Mouse (Mus musculus) urinary bladder, postnatal 25 days (tissue): ENCODE data around the gene Sult1a1.

Experiments
- DNase-seq: peaks from one replicate; pipeline ENCODE4 v3.0.0; 2022; ENCODE audit warnings: low spot score

The Sult1a1 gene

DNA sequence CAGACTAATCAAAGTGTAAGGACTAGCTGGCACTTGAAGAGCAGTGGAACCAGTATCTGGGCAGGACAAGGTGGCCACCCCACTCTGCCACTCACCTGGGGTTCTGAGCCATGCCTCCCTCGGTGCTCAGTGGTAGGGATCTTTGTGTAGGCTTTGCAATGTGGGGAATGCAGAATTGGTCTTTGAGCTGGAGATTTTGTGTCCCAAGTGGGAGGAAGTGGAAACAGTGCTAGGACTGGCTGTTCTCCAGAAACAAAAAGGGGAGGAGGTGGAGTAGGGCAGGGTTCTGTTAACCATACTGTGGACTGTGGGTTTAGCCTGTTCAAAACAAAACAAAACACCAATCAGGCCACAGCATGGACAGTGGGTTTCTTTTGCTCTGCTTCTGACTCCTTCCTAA is at the start of gene Sult1a1:
TSS of gene Sult1a1 (minus strand) at position 226 of the 400 bp plus-strand sequence.
- DNase-seq, result no peak

GRCm38 (mm10) chr7:126725667-126726066 is 49.4 kb upstream of the Sult1a1 start:
- no peak for DNase-seq

- DNase-seq, result no peak
Measured at GRCm38 (mm10) chr7:126725077-126725476, 48.8 kb upstream of the Sult1a1 start.

- DNase-seq, result no peak
Measured at GRCm38 (mm10) chr7:126721635-126722034, 45.4 kb upstream of the Sult1a1 start.

DNA sequence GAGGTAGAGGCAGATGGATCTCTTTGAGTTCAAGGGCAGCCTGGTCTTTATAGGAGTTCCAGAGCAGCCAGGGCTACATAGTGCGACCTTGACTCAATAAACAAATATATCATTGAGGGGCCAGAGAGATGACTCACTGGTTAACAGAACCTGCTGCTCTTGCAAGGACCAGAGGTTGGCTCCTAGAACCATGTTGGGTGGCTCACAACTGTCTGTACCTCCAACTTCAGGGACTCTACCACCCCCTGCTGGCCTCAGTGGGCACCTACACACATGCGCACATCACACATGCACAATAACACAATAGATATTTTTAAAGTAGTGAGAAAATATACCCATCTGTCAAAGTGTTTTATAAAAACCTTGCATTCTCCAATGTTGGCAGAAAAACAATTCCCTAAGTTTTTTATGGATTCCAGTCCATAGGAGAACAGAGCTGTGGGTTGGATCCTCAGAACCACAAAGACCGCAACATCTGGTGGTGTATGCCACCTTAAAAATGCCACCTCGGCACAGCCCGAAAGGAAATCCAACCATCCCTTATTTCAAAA is 42.6 kb upstream of the Sult1a1 start:
- no peak for DNase-seq

DNA sequence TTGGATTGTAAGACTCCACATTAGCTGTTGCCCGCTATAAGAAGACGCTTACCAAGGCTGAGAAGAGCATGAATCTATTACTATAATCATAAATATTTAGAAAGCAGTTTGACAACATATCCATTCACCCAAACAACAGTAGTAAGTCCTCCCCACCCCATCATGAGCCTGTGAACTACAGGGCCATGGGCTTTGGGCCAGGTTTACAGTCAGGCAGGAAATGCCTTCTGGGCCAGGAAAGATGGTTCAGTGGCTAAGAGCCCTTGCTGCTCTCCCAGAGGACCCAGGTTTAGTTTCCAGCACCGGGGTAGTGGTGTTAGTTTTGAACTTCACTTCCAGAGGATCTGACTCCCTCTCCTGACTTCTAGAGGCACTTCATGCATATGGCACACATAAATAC is 41.3 kb upstream of the Sult1a1 start:
- DNase-seq, result no peak

GRCm38 (mm10) chr7:126715679-126716078 is 39.4 kb upstream of the Sult1a1 start:
- DNase-seq, result no peak

GRCm38 (mm10) chr7:126711910-126712309 is 35.7 kb upstream of the Sult1a1 start:
- DNase-seq, result no peak

GRCm38 (mm10) chr7:126710266-126710665 is 34.0 kb upstream of the Sult1a1 start:
- no peak for DNase-seq

- no peak for DNase-seq
Measured at GRCm38 (mm10) chr7:126708175-126708952, 32.1 kb upstream of the Sult1a1 start.

- DNase-seq, result no peak
Measured at GRCm38 (mm10) chr7:126707442-126708174, 31.4 kb upstream of the Sult1a1 start, which contains the start of gene Coro1a. TSS of gene Coro1a (minus strand) at chr7:126707787.

DNA sequence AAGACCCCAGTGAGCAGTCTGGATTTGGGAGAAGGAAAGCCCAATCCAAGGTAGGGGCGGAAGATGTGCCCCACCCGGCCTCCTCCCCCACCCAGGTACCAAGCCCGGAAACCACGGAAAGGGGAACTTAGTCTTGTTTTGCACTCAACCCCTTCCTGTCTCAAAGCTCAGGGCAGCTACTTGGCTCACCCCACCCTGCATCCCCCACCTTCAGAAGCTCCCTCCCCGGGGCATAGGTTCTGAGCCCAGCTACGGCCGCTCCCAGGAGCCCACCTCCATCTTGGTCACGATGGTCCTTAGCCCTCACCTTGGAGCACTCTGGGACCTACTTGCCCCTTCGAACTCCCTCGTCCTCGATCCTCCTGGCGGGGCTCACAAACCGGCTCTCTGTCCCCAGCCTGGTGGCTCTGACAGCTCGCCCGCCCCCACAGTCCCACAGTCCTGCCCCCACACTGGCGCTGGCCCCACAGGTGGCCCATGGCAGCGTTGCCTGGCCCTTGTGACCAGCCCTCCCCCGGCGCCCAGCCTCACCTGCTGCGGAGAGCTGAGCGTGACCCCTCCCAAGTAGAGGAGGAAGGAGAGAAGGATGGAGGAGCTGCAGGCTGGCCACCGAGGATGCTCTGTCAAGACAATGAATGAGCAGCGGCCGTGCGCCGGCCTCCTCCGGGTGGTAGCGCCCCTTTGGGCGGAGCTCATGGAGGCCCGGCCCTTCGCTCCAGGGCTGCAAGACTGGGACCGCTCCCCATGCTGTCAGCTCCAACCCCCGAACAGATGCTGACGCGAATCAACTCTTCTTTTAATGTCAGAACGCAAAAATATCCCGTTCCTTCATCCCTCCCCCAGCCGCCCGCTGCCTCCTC is 28.1 kb upstream of the Sult1a1 start:
- peak; percentile 58 for DNase-seq

DNA sequence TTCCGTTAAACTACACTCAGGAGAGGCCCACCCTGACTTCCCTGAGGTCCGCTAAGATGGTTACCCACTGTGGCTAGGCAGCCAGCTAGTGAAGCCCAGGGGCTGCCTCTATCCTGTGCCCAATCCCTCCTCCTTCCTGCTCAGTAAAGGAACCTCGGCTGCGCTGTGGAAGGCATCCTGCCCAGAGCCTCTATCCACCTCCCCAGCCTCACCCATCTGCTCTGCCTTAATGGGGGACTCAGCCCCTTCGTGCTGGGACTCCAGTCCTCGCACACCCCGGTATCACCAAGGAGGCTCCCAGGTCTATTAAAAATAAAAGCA is 27.5 kb upstream of the Sult1a1 start:
- DNase-seq, result no peak

GRCm38 (mm10) chr7:126702861-126703756 is 26.9 kb upstream of the Sult1a1 start:
- no peak for DNase-seq

- no peak for DNase-seq
Measured at GRCm38 (mm10) chr7:126702358-126702757, 26.1 kb upstream of the Sult1a1 start.

DNA sequence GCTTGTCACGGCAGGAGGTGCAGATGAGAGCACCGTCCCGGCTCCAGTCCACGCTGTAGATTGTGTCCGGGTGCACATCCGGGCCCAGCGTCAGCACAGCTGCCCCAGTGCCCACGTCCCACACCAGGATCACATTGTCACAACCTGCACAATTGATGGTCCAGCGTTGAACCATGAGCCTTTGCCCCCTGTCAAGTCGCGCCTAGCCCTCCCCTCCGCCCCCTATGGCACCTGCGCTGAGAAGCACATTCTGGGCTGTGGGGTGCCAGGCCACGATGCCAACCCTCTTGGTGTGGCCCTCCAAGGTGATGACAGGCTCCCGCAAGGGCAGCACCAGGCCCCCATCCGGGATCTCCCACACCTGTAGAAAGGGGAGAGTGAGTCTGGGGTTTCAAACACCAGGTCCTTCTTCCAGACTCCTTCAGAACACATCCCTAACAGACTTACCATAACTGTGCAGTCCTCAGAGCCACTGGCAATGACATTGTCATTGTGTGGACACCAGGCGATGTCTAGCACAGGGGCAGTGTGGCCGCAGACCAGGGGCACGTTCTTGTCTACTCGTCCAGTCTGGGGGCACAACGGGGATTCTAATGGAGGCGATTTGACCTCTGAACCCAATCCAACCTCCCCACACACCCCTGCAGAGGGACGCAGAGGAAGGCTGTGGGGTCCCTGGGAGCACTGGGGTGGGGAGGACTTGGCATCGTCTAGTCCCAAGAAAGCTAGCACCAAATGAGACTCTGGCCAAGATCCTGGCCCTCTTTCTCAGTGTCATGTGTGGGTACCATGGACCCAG is 25.5 kb upstream of the Sult1a1 start:
- no peak for DNase-seq

DNA sequence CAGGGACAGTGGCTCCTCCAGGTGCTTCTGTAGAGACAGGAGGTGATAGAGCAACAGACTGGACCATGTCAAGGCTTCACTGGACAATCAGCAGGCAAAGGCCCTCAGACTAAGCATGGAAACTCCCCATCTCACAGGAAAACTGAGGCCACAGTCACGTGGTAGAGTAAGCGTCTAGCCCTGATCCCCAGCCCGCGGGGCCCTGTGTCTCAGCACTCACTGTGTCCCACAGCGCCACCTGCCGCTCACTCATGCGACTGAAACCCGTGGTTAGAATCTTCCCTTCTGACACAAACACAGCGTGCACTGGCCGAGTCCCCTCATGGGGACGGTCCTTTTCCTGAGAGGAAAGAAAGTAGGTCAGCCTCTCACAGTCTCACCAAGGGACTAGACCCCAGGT is 24.8 kb upstream of the Sult1a1 start:
- DNase-seq, result peak; percentile 91

DNA sequence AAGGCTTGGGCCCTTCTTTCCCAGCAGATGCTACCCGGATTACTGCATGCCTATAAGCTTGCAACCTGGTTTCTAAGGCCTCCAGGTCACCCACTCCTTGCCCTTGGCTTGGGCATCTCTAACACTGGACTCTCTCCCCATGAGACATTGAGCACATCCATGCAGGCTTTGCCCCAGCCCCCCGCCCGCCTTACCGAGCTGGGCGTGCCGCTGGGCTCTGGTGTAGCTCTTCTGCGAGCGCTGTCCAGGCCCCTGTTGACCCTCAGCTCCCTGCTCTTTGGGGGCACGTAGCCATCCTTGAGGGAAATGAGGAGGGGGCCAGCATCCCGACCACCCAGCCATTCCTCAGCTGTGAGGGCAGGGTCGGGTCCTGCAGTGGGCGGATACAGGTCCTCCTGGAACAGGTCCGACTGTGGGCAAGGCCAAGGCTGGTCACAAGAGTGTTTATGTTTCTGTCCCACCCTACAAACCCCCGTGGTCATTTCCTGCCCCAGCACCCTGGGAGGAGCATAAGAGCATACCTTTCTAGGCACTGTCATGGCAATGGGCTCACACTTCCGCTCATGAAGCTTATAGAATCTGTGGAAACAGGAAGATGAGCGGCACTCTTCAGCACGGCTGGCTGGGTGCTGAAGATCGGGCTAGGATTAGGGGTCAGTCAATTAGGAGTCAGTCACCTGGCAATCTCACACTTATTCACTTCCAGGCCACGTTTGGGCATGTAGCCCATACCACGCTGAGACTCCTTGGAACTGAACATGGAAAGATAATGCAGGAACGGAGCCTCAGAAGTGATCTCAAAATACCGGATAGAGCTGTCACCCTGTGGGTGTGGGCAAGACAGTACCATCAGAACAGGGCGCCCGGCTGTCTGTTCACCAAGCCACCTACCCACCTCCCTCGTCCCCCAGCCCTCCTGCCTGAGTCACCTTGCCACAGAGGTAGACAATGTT is 24.1 kb upstream of the Sult1a1 start:
- DNase-seq, result no peak

GRCm38 (mm10) chr7:126697838-126698237 is 21.6 kb upstream of the Sult1a1 start:
- DNase-seq, result no peak
